Mouse (Mus musculus): ENCODE measurements around the gene Rp9.

DNA sequence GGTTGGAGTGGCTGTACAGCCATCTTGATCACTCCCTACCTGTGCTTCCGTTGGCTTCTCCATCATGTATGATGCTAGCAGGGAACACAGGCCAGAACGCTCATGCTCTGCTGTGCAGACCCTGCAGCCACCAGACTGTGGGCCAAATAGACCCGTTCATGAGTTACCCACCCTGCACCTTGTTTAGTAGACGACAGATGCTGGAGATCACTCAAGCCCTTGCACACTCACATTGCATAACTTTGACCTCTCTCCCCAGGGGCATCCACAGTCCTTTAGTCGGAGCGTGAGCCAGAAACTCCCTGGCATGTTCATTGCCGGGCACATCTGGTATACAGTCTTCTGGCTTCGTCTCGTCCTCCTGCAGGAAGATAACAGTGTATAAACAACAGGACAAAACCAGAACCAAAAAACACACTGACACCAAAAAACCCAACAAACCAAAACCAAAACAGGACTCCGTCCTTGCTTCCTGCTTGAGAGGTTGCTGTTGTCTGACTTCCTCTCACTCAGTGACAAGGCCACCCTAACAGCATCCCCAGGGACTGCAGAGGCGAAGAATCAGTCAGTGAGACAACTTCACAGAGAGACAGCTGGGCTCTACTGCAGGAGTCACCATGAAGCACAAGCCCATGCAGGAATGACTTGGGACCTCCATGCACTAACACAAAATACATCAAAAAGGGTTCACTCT is 12.3 kb downstream of the Rp9 start:
- no peak for TF ChIP-seq CTCF (IDR thresholded peaks at IDR 0.05; ENCODE audit: low read depth)
- TF ChIP-seq EP300 (IDR thresholded peaks at IDR 0.05; ENCODE audit: low read depth), result no peak
